In genomic region chr10:120751295-120751722, GRCm38 (mm10) we compare ENCODE assay signal across 9 mouse cellular contexts.
A peak's percentile ranks its signal among the peaks of the same experiment; 100 is the strongest.
DNase-seq lines count a peak whose midpoint lies in the region; ATAC-seq and TF ChIP-seq lines count a peak whose summit lies in the region.
"Had no signal": no experiment of that assay in that cellular context is flagged by ENCODE, and none has a peak within 500 bp of the region (broad histone marks: within the 10 kb centered on the region; RNA-seq: fewer than 3 reads in every experiment).

No protein-coding gene starts in this region.

- H3K4me1 ChIP-seq in forebrain, postnatal 0 days (ENCODE audit: insufficient read depth) = no peaks in the 10 kb centered on the region
- no peaks in the 10 kb centered on the region for H3K4me1 ChIP-seq in forebrain, embryonic 12.5 days
- no peaks in the 10 kb centered on the region; the same call in 1 of the 2 replicates for H3K4me1 ChIP-seq in hindbrain, embryonic 16.5 days (ENCODE audit: control insufficient read depth, insufficient read depth, low read depth, low read length)
- H3K4me1 ChIP-seq in liver, embryonic 11.5 days (replicated peaks; ENCODE audit: control insufficient read depth, insufficient read depth, low read length) = peaks cover 2% of the 10 kb centered on the region; the same call in 1 of the 2 replicates
- H3K4me1 ChIP-seq: liver, embryonic 13.5 days had no signal

- no peak overlapping the region for H3K27ac ChIP-seq in forebrain, postnatal 0 days (ENCODE audit: low read depth, low read length)
- H3K27ac ChIP-seq in forebrain, embryonic 12.5 days = no peak overlapping the region
- peak overlapping the region; percentile 44 for H3K27ac ChIP-seq in hindbrain, embryonic 16.5 days (ENCODE audit: low read depth, low read length)
- H3K27ac ChIP-seq in liver, embryonic 11.5 days (ENCODE audit: low read depth, low read length) = peak overlapping the region; percentile 10; the same call in 1 of the 2 replicates
- H3K27ac ChIP-seq: liver, embryonic 13.5 days had no signal

- POLR2A ChIA-PET in Patski (lab: Charles Lee) = interaction anchor here (0.6 kb wide), 1 partner anchor 38 kb away, joined by 3 read pairs; no protein-coding TSS in a partner anchor

- H3K4me2 ChIP-seq in forebrain, postnatal 0 days (ENCODE audit: low read depth) = no peak overlapping the region
- no peak overlapping the region for H3K4me2 ChIP-seq in forebrain, embryonic 12.5 days
- H3K4me2 ChIP-seq in hindbrain, embryonic 16.5 days (ENCODE audit: low read length) = no peak overlapping the region
- H3K4me2 ChIP-seq in liver, embryonic 11.5 days = no peak overlapping the region
- H3K4me2 ChIP-seq: liver, embryonic 13.5 days had no signal

- DNase-seq in forebrain, postnatal 0 days = peak; percentile 35
- peak; percentile 74 for DNase-seq in Patski (ENCODE audit: low read depth, low spot score)
- peak; percentile 97 for DNase-seq in fibroblast of lung, adult 2 months (ENCODE audit: low read depth)
- no peak for DNase-seq in liver, embryonic 11.5 days (ENCODE audit: low spot score)
- no peak for DNase-seq in thymus, postnatal 36 days
- DNase-seq: liver, embryonic 13.5 days had no signal

- CTCF ChIA-PET in Patski (lab: Charles Lee) = interaction anchor here (1.0 kb wide), 1 partner anchor 18 kb away, joined by 3 read pairs; no protein-coding TSS in a partner anchor

- H3K9me3 ChIP-seq in forebrain, postnatal 0 days (ENCODE audit: low read length) = no peaks in the 10 kb centered on the region
- H3K9me3 ChIP-seq in forebrain, embryonic 12.5 days = no peaks in the 10 kb centered on the region
- peaks cover 2% of the 10 kb centered on the region; the same call in 1 of the 2 replicates for H3K9me3 ChIP-seq in hindbrain, embryonic 16.5 days (ENCODE audit: control insufficient read depth, low read length)
- no peaks in the 10 kb centered on the region; the same call in 1 of the 2 replicates for H3K9me3 ChIP-seq in liver, embryonic 11.5 days (ENCODE audit: control insufficient read depth, low read length)
- H3K9me3 ChIP-seq: liver, embryonic 13.5 days had no signal

- no peak for TF ChIP-seq CTCF in forebrain, postnatal 0 days (IDR thresholded peaks at IDR 0.05; ENCODE audit: low read depth)
- no peak for TF ChIP-seq CTCF in Patski (IDR thresholded peaks at IDR 0.05)

- no peak overlapping the region for H3K4me3 ChIP-seq in forebrain, postnatal 0 days (ENCODE audit: low read depth, low read length)
- H3K4me3 ChIP-seq in forebrain, embryonic 12.5 days (replicated peaks) = no peak overlapping the region
- no peak overlapping the region for H3K4me3 ChIP-seq in hindbrain, embryonic 16.5 days (ENCODE audit: low read length)
- H3K4me3 ChIP-seq in liver, embryonic 11.5 days (ENCODE audit: low read depth, low read length) = no peak overlapping the region
- H3K4me3 ChIP-seq: liver, embryonic 13.5 days had no signal

- no peak overlapping the region for H3K9ac ChIP-seq in forebrain, postnatal 0 days
- no peak overlapping the region for H3K9ac ChIP-seq in forebrain, embryonic 12.5 days
- H3K9ac ChIP-seq in hindbrain, embryonic 16.5 days (ENCODE audit: low read depth, low read length) = no peak overlapping the region
- no peak overlapping the region for H3K9ac ChIP-seq in liver, embryonic 11.5 days (ENCODE audit: low read depth, low read length)
- H3K9ac ChIP-seq: liver, embryonic 13.5 days had no signal

- 61% methylated on average over 11 of the region's 11 CpGs for WGBS in forebrain, postnatal 0 days
- 83% methylated on average over 11 of the region's 11 CpGs for WGBS in forebrain, embryonic 12.5 days
- WGBS in hindbrain, embryonic 16.5 days = 48% methylated on average over 11 of the region's 11 CpGs
- WGBS in liver, embryonic 11.5 days = 77% methylated on average over 11 of the region's 11 CpGs

- ATAC-seq in forebrain, postnatal 0 days = no peak; the same call in 1 of the 2 replicates
- ATAC-seq in forebrain, embryonic 12.5 days (ENCODE audit: low FRiP score) = no peak
- peak; percentile 76 for ATAC-seq in Patski
- ATAC-seq in hindbrain, embryonic 16.5 days = peak; percentile 76; the same call in 1 of the 2 replicates
- no peak for ATAC-seq in liver, embryonic 11.5 days (replicated peaks; ENCODE audit: low FRiP score)
- no peak for ATAC-seq in megakaryocyte-erythroid progenitor cell, adult 5-6 weeks (replicated peaks; ENCODE audit: low FRiP score, low TSS enrichment, poor library complexity, severe bottlenecking)

- H3K27me3 ChIP-seq in forebrain, postnatal 0 days (ENCODE audit: insufficient read depth, low read length) = no peaks in the 10 kb centered on the region
- H3K27me3 ChIP-seq in forebrain, embryonic 12.5 days = peaks cover 1% of the 10 kb centered on the region
- no peaks in the 10 kb centered on the region for H3K27me3 ChIP-seq in Patski
- H3K27me3 ChIP-seq in hindbrain, embryonic 16.5 days (replicated peaks; ENCODE audit: control insufficient read depth, insufficient read depth, low read length) = peaks cover 3% of the 10 kb centered on the region
- H3K27me3 ChIP-seq in liver, embryonic 11.5 days (replicated peaks; ENCODE audit: control insufficient read depth, insufficient read depth, low read length) = no peaks in the 10 kb centered on the region

- in situ Hi-C loops in Patski (cut with MboI; ENCODE audit: low pct_unique_long_range_greater_than_20kb) = no loop called here

- H3K36me3 ChIP-seq in forebrain, postnatal 0 days (ENCODE audit: insufficient read depth) = no peaks in the 10 kb centered on the region
- H3K36me3 ChIP-seq in forebrain, embryonic 12.5 days (replicated peaks) = no peaks in the 10 kb centered on the region
- H3K36me3 ChIP-seq in hindbrain, embryonic 16.5 days (ENCODE audit: control insufficient read depth, insufficient read depth, low read length) = no peaks in the 10 kb centered on the region
- H3K36me3 ChIP-seq in liver, embryonic 11.5 days (ENCODE audit: control insufficient read depth, insufficient read depth, low read length) = no peaks in the 10 kb centered on the region
- H3K36me3 ChIP-seq: liver, embryonic 13.5 days had no signal

Comparison
In these comparisons a context has a peak if more than half of its experiments do, and no peak if none do; other contexts are left out.
1. ATAC-seq: peak in Patski (single experiment) and hindbrain, embryonic 16.5 days (single experiment); none in forebrain, postnatal 0 days (single experiment), forebrain, embryonic 12.5 days (single experiment), liver, embryonic 11.5 days (single experiment) and megakaryocyte-erythroid progenitor cell, adult 5-6 weeks (single experiment).
2. DNase-seq: peak in forebrain, postnatal 0 days (single experiment), Patski (single experiment) and fibroblast of lung, adult 2 months (single experiment); none in liver, embryonic 11.5 days (single experiment) and thymus, postnatal 36 days (0 of 2).
3. H3K27ac ChIP-seq: peak in hindbrain, embryonic 16.5 days (single experiment) and liver, embryonic 11.5 days (single experiment); none in forebrain, postnatal 0 days (single experiment) and forebrain, embryonic 12.5 days (single experiment).